Mouse (Mus musculus) brain, embryonic 18.5 days (tissue): ENCODE data around the gene Olig1.

Experiments used
- DNase-seq: peaks from one replicate; pipeline ENCODE4 v3.0.0-alpha.2; 2012; ENCODE audit warnings: low read depth, low spot score

Gene Olig1

GRCm38 (mm10) chr16:91309872-91310271 is 40.3 kb downstream of the Olig1 start:
- no peak for DNase-seq

- no peak for DNase-seq
Measured at GRCm38 (mm10) chr16:91312921-91313320, 43.3 kb downstream of the Olig1 start.

- DNase-seq = no peak
Measured at GRCm38 (mm10) chr16:91314114-91314775, 44.7 kb downstream of the Olig1 start.

DNA sequence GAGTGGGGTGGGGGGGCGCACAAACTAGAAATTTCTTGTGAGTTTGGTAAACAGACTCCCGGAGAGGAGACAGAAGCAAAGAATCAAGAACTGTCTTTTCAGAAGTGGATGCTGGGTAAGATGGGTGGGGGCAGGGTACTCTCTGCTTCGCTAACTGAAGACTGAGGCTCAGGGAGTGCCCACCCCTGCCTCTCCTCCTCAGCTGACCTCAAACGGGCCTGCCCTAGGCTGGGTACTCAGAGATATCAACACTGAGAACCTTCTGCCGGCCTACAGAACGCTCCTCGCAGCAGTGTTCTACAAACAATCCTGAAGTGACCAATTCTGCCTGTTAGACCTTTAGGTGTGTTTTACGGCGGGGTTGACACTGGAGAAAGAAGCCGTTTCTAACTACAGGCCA is 50.6 kb downstream of the Olig1 start:
- no peak for DNase-seq

DNA sequence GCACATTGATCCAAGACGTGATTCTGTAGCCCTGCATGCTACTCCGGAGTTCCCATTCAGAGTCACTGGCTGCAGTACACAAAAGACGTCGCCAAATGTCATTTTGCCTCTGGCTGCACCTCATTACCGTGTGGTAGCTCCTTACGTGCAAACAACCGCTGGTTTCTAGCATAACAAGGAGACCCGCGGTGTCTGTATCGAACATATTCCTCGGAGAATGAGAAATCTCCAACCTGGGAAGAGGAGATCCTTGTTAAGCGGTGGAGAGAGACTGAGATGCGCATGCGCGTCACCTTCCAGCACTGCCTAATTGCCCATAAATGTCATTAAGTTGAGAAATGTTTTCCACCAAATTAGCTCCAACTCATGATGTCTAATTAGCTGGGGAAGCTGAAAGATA is 51.0 kb downstream of the Olig1 start:
- DNase-seq = no peak
